Mouse (Mus musculus) midbrain, embryonic 13.5 days (tissue): ENCODE measurements around the gene Pam. TPM values are rescaled to one million over a fixed set of nuclear protein-coding genes. Genes with fewer than 3 reads are reported as not detected.
A peak's percentile ranks its signal among the peaks of the same experiment; 100 is the strongest.

ENCODE experiments used
- ATAC-seq: fragments of 200-750 bp; cut with Nextera tagmentation; 2 replicates; pipeline ENCODE4 v1.8.0; 2017; ENCODE audit warnings: mild to moderate bottlenecking, moderate TSS enrichment, moderate library complexity
- H3K27ac ChIP-seq: fragments of 300-500 bp; sonication (generic); 2 replicates; pipeline ENCODE4 v1.5.1; 2015; ENCODE audit warnings: inconsistent platforms, mild to moderate bottlenecking, moderate library complexity
- H3K27me3 ChIP-seq: fragments of 300-500 bp; sonication (generic); 2 replicates; pipeline ENCODE4 v1.6.1; 2015; ENCODE audit warnings: mild to moderate bottlenecking, inconsistent platforms
- H3K36me3 ChIP-seq: fragments of 300-500 bp; sonication (generic); 2 replicates; pipeline ENCODE4 v1.6.1; 2015; ENCODE audit warnings: mild to moderate bottlenecking, inconsistent platforms
- H3K4me1 ChIP-seq: fragments of 300-500 bp; sonication (generic); replicated peaks from 2 replicates; pipeline ENCODE4 v1.6.1; 2015; ENCODE audit warnings: inconsistent platforms
- H3K4me2 ChIP-seq: fragments of 300-500 bp; sonication (generic); replicated peaks from 2 replicates; pipeline ENCODE4 v1.6.1; 2015; ENCODE audit warnings: moderate library complexity, mild to moderate bottlenecking, inconsistent platforms
- H3K4me3 ChIP-seq: fragments of 300-500 bp; sonication (generic); replicated peaks from 2 replicates; pipeline ENCODE4 v1.5.1; 2015; ENCODE audit warnings: mild to moderate bottlenecking, inconsistent platforms
- H3K9ac ChIP-seq: fragments of 300-500 bp; sonication (generic); replicated peaks from 2 replicates; pipeline ENCODE4 v1.6.1; 2015; ENCODE audit warnings: mild to moderate bottlenecking, inconsistent platforms
- H3K9me3 ChIP-seq: fragments of 300-500 bp; sonication (generic); 2 replicates; pipeline ENCODE4 v1.6.1; 2016; ENCODE audit warnings: mild to moderate bottlenecking, inconsistent platforms
- WGBS: fragments of 180-500 bp; shearing (Covaris S2); methylation state at CpG from one replicate; pipeline ENCODE4 v1.1.7; 2015; 5-methylcytosine and 5-hydroxymethylcytosine counted together
- polyA plus RNA-seq: library from polyadenylated mRNA; unstranded; fragments of >200 nt; fragmentation: Nextera tagmentation; extraction: Ambion mirVana; gene quantifications from 2 replicates; pipeline ENCODE4 v1.2.1, GENCODE M21; 2015

The Pam gene
- polyA plus RNA-seq, 1 experiment from 2014 or later: 37.6 TPM

DNA sequence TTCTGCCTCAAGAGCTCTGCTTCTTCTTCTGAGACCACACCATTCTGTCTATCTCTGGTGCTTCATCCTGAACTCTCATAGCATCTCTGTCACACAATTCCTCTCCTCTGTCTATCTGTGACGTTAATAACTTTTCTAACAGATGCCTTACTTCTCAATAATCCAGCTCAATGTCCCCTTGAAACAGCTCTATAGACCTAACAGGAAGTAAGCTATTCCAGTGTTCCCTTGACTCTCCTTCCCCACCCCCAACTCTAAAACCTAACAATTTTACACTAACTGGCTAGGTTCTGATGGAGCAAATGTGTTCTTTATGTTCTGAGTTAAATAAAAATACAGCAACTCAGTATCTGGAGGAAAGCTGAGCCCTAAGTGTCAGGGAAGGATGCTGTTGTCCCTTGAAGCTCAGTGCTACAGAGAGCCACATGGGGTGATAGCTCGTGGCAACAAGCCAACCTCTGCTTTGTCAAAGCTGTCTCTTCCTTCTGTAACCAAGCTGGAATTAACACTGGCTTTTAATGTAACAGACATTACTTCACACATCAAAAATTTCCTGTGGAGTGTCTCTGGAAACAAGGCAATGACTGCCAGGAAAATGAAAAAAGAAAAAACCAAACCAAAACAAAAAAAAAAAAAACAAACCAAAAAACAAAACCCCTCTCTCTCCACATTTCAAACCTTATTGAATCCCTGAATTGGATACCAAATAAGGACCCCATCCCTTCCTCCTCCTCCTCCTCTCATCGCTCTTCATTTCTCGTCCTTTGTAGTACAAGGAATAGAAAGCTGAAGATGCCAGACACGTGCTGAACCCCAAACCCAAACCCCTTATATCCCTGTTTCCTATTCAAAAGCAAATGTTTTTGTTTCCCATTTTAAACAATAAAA, 261.7 kb downstream of the Pam start:
- no peak overlapping the region for H3K4me2 ChIP-seq
- H3K4me1 ChIP-seq: no peaks in the 10 kb centered on the region
- H3K36me3 ChIP-seq: peaks cover 18% of the 10 kb centered on the region
- no peak overlapping the region for H3K9ac ChIP-seq
- H3K27ac ChIP-seq: peak overlapping the region; percentile 20; the same call in 1 of the 2 replicates
- ATAC-seq: peak; percentile 63; the same call in 1 of the 2 replicates
- H3K9me3 ChIP-seq: no peaks in the 10 kb centered on the region
- no peak overlapping the region for H3K4me3 ChIP-seq
- WGBS: 68% methylated on average over 5 of the region's 5 CpGs
- H3K27me3 ChIP-seq: no peaks in the 10 kb centered on the region

DNA sequence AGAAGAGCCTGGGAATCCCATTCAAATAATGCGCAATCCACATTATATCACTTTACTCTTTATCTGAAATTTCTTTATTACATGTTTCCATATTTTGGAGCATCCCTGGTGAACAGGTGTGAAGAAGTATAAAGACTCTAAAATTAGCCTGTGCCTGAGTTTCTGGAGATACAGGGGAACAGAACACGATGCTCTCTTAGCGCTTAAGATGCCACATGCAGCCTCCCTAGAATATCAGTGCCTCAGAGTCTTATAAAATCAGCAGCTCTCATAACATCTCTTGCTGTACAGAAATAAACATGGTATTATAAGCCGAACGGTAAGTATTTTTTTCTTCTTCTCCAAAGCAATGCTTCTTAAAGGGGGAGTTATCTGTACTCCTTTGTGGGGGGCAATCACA, 267.4 kb downstream of the Pam start:
- no peak overlapping the region for H3K4me3 ChIP-seq
- no peak overlapping the region for H3K4me2 ChIP-seq
- peaks cover 16% of the 10 kb centered on the region for H3K36me3 ChIP-seq
- WGBS: 96% methylated on average over 5 of the region's 5 CpGs
- H3K27ac ChIP-seq: no peak overlapping the region
- H3K9me3 ChIP-seq: no peaks in the 10 kb centered on the region
- no peaks in the 10 kb centered on the region for H3K4me1 ChIP-seq
- no peaks in the 10 kb centered on the region for H3K27me3 ChIP-seq
- H3K9ac ChIP-seq: no peak overlapping the region
- no peak for ATAC-seq

DNA sequence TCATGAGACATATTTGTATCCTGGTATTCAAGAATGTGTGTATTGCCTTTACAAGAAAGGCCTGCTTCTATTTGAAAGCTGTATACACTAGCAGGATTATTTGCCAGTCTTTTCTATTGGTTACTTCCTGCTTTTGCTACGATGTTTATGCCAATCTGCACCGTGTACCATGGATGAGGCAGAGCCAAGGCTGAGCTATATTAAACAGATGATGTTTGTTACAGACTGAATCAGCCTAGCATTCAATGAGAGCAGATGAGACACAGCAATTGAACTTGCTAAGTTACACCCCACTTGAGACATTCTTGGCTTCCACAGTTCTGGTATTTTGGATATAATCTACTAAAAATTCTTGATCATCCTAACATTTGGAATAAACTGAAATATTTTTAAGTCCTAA, 267.9 kb downstream of the Pam start:
- H3K9ac ChIP-seq: no peak overlapping the region
- 89% methylated on average over 2 of the region's 2 CpGs for WGBS
- no peaks in the 10 kb centered on the region for H3K27me3 ChIP-seq
- H3K4me1 ChIP-seq: no peaks in the 10 kb centered on the region
- no peaks in the 10 kb centered on the region for H3K9me3 ChIP-seq
- peaks cover 16% of the 10 kb centered on the region for H3K36me3 ChIP-seq
- no peak for ATAC-seq
- H3K4me2 ChIP-seq: no peak overlapping the region
- no peak overlapping the region for H3K27ac ChIP-seq
- H3K4me3 ChIP-seq: no peak overlapping the region

GRCm38 (mm10) chr1:97822904-97823303, 272.5 kb downstream of the Pam start:
- Histone ChIP-seq H3K27ac (no peak overlapping the region), H3K4me3 (no peak overlapping the region), H3K9ac (no peak overlapping the region), H3K4me2 (no peak overlapping the region), H3K9me3 (no peaks in the 10 kb centered on the region), H3K4me1 (no peaks in the 10 kb centered on the region), H3K27me3 (no peaks in the 10 kb centered on the region), H3K36me3 (peaks cover 9% of the 10 kb centered on the region)
- ATAC-seq: no peak
- 95% methylated on average over 7 of the region's 7 CpGs for WGBS

- H3K4me3 ChIP-seq: no peak overlapping the region
- 83% methylated on average over 5 of the region's 5 CpGs for WGBS
- H3K9ac ChIP-seq: no peak overlapping the region
- H3K36me3 ChIP-seq: peaks cover 13% of the 10 kb centered on the region
- no peaks in the 10 kb centered on the region for H3K9me3 ChIP-seq
- H3K4me2 ChIP-seq: no peak overlapping the region
- H3K4me1 ChIP-seq: no peaks in the 10 kb centered on the region
- H3K27me3 ChIP-seq: no peaks in the 10 kb centered on the region
- H3K27ac ChIP-seq: no peak overlapping the region
- ATAC-seq: no peak
Observed at GRCm38 (mm10) chr1:97822203-97822602, 273.2 kb downstream of the Pam start.

- H3K4me3 ChIP-seq: no peak overlapping the region
- H3K27ac ChIP-seq: no peak overlapping the region
- peaks cover 13% of the 10 kb centered on the region for H3K36me3 ChIP-seq
- H3K9me3 ChIP-seq: no peaks in the 10 kb centered on the region
- 87% methylated on average over 3 of the region's 3 CpGs for WGBS
- H3K4me2 ChIP-seq: no peak overlapping the region
- no peak overlapping the region for H3K9ac ChIP-seq
- H3K4me1 ChIP-seq: no peaks in the 10 kb centered on the region
- no peaks in the 10 kb centered on the region for H3K27me3 ChIP-seq
- no peak for ATAC-seq
Observed at GRCm38 (mm10) chr1:97821282-97821681, 274.2 kb downstream of the Pam start.

GRCm38 (mm10) chr1:97809255-97809912, 286.1 kb downstream of the Pam start:
- Histone ChIP-seq H3K9me3 (no peaks in the 10 kb centered on the region), H3K9ac (no peak overlapping the region), H3K27me3 (no peaks in the 10 kb centered on the region), H3K4me2 (no peak overlapping the region), H3K36me3 (no peaks in the 10 kb centered on the region), H3K4me1 (no peaks in the 10 kb centered on the region), H3K27ac (no peak overlapping the region), H3K4me3 (no peak overlapping the region)
- WGBS: 43% methylated on average over 2 of the region's 2 CpGs
- 0 out of 2 replicates have a peak, but pooled peaks have one; percentile 62 for ATAC-seq

- Histone ChIP-seq H3K27ac (no peak overlapping the region), H3K4me1 (no peaks in the 10 kb centered on the region), H3K9ac (no peak overlapping the region), H3K4me2 (no peak overlapping the region), H3K4me3 (no peak overlapping the region), H3K9me3 (peaks cover 8% of the 10 kb centered on the region; the same call in 1 of the 2 replicates), H3K27me3 (no peaks in the 10 kb centered on the region), H3K36me3 (no peaks in the 10 kb centered on the region)
- ATAC-seq: no peak
Observed at GRCm38 (mm10) chr1:97804520-97804919, 290.9 kb downstream of the Pam start.

- no peak for ATAC-seq
- Histone ChIP-seq H3K27me3 (no peaks in the 10 kb centered on the region), H3K4me3 (no peak overlapping the region), H3K4me1 (no peaks in the 10 kb centered on the region), H3K9me3 (peaks cover 8% of the 10 kb centered on the region; the same call in 1 of the 2 replicates), H3K9ac (no peak overlapping the region), H3K36me3 (no peaks in the 10 kb centered on the region), H3K4me2 (no peak overlapping the region), H3K27ac (no peak overlapping the region)
- WGBS: 46% methylated on average over 4 of the region's 4 CpGs
Observed at GRCm38 (mm10) chr1:97802207-97802902, 293.1 kb downstream of the Pam start.

- no peaks in the 10 kb centered on the region for H3K36me3 ChIP-seq
- H3K9me3 ChIP-seq: peaks cover 8% of the 10 kb centered on the region; the same call in 1 of the 2 replicates
- no peak overlapping the region for H3K27ac ChIP-seq
- ATAC-seq: no peak
- no peaks in the 10 kb centered on the region for H3K27me3 ChIP-seq
- no peak overlapping the region for H3K9ac ChIP-seq
- no peak overlapping the region for H3K4me3 ChIP-seq
- H3K4me2 ChIP-seq: no peak overlapping the region
- no peaks in the 10 kb centered on the region for H3K4me1 ChIP-seq
- 91% methylated on average over 9 of the region's 9 CpGs for WGBS
Observed at GRCm38 (mm10) chr1:97795936-97796335, 299.5 kb downstream of the Pam start.

- no peak overlapping the region for H3K4me3 ChIP-seq
- H3K36me3 ChIP-seq: no peaks in the 10 kb centered on the region
- H3K27ac ChIP-seq: no peak overlapping the region
- 88% methylated on average over 3 of the region's 3 CpGs for WGBS
- ATAC-seq: no peak
- no peaks in the 10 kb centered on the region for H3K4me1 ChIP-seq
- no peaks in the 10 kb centered on the region for H3K27me3 ChIP-seq
- no peak overlapping the region for H3K9ac ChIP-seq
- H3K4me2 ChIP-seq: no peak overlapping the region
- no peaks in the 10 kb centered on the region for H3K9me3 ChIP-seq
Observed at GRCm38 (mm10) chr1:97794110-97794509, 301.3 kb downstream of the Pam start.

GRCm38 (mm10) chr1:97788490-97788889, 307.0 kb downstream of the Pam start:
- no peak for ATAC-seq
- Histone ChIP-seq H3K4me3 (no peak overlapping the region), H3K4me1 (no peaks in the 10 kb centered on the region), H3K9ac (no peak overlapping the region), H3K36me3 (no peaks in the 10 kb centered on the region), H3K9me3 (no peaks in the 10 kb centered on the region), H3K27me3 (no peaks in the 10 kb centered on the region), H3K27ac (no peak overlapping the region), H3K4me2 (no peak overlapping the region)
- 93% methylated on average over 2 of the region's 2 CpGs for WGBS
